Mouse (Mus musculus) hindbrain, embryonic 15.5 days (tissue): ENCODE data around the gene Rpsa. TPM values are rescaled to one million over a fixed set of nuclear protein-coding genes. Genes with fewer than 3 reads are reported as not detected.

ENCODE experiments used
- polyA plus RNA-seq: library from polyadenylated mRNA; unstranded; fragments of >200 nt; fragmentation: Nextera tagmentation; extraction: Ambion mirVana; gene quantifications from 2 replicates; pipeline ENCODE4 v1.2.1, GENCODE M21; 2015

Rpsa gene
- polyA plus RNA-seq, 1 experiment from 2014 or later = 927 TPM

Other genes starting within 250 kb of the Rpsa start
- 64.3 and 65.4 TPM in 2 replicates for gene Wdr48, start 232.8 kb upstream of the Rpsa start, polyA plus RNA-seq
- 25.8 and 28.9 TPM in 2 replicates for gene Gorasp1, start 190.1 kb upstream of the Rpsa start, polyA plus RNA-seq
- 1.2 and 1.5 TPM in 2 replicates for gene Ttc21a, start 190.1 kb upstream of the Rpsa start, polyA plus RNA-seq
- 1.6 and 1.7 TPM in 2 replicates for gene Csrnp1, start 143.0 kb upstream of the Rpsa start, polyA plus RNA-seq
- not detected in 2 replicates for gene Xirp1, start 104.1 kb upstream of the Rpsa start, polyA plus RNA-seq
- 9.9 and 10.0 TPM in 2 replicates for gene Cx3cr1, start 57.8 kb upstream of the Rpsa start, polyA plus RNA-seq
- not detected in 2 replicates for gene Ccr8, start 35.6 kb upstream of the Rpsa start, polyA plus RNA-seq
- 44.0 and 44.7 TPM in 2 replicates for gene Slc25a38, start 17.3 kb upstream of the Rpsa start, polyA plus RNA-seq
- 0.14 and 0.23 TPM in 2 replicates for gene Mobp, start 22.0 kb downstream of the Rpsa start, polyA plus RNA-seq
- 8.1 and 8.8 TPM in 2 replicates for gene Myrip, start 173.8 kb downstream of the Rpsa start, polyA plus RNA-seq